Mouse (Mus musculus): Measurements from ENCODE around the gene Zfp558. TPM values are rescaled to one million over a fixed set of nuclear protein-coding genes. Genes with fewer than 3 reads are reported as not detected.
"Not testable (repeated sequence)": the region's sequence is repeated elsewhere in the genome, so short reads cannot be mapped to it uniquely, and the experiment has no call there.

Gene Zfp558
- polyA plus RNA-seq (2016; fragmentation: Nextera tagmentation; extraction: Ambion mirVana), result 0.97 and 1.8 TPM in 2 replicates

GRCm38 (mm10) chr9:18478168-18478567, at the start of gene Zfp558, which contains the start of gene Mbd3l1:
Gene Zfp558, minus strand, starts transcription at chr9:18478268.
Gene Mbd3l1, plus strand, starts transcription at chr9:18478359.
- no peak within 1 kb of the TSS for H3K4me2 ChIP-seq
- H3K27me3 ChIP-seq (replicated peaks), result no peaks in the 10 kb centered on the region
- no peak for ATAC-seq
- no peak within 1 kb of the TSS for H3K9ac ChIP-seq
- H3K36me3 ChIP-seq, result no peaks in the 10 kb centered on the region
- no peak within 1 kb of the TSS for H3K4me3 ChIP-seq
- H3K4me1 ChIP-seq, result peaks cover 2% of the 10 kb centered on the region; the same call in 1 of the 2 replicates
- H3K27ac ChIP-seq, result no peak within 1 kb of the TSS
- no peaks in the 10 kb centered on the region for H3K9me3 ChIP-seq (replicated peaks)
- 64% methylated on average over 3 of the region's 3 CpGs for WGBS (ENCODE audit: insufficient replicate concordance)

- WGBS (ENCODE audit: insufficient replicate concordance), result 33% methylated on average over 2 of the region's 2 CpGs
- H3K36me3 ChIP-seq, result no peaks in the 10 kb centered on the region
- no peak overlapping the region for H3K4me2 ChIP-seq
Measured at GRCm38 (mm10) chr9:18508098-18508497, 30.0 kb upstream of the Zfp558 start.

DNA sequence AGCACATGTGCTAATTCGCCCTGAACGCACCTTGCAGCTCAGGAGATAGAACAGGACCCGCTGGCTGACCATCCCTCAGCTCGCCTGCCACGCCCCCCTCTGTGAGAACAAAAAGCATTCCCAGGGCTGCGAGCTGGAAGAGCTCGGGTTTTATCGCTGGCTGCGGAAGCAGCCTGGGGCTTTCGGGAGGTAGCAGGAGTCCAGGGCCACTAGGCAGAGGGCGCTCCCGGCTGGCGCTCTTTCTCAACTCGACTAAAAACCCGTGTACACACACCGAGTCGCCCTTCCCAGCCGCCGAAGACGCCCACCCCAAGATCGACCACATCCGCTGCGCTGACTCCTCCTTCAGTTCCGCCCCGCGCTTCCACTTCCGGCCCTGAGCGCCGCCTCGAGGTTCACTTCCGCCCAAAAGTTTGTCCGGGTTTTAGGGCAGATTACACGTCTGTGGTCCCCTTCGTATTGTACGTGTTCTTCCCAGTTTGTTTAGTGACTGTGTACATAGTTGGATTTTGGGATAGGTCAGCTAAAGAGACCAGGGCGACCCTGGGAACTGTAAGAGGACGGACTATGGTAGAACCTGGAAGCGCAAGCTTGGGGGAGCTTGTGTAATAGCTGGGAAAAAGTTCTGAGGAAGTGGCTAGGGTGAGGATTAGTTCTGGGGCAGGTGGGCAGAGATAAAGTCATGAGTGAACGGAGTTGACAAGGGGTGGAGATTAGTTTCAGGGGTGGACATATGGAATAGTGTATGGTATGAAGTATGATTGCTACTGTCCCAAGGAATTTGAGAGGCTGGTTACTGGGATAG, 4.5 kb downstream of the Zfp558 start:
- Histone ChIP-seq H3K27ac (peak overlapping the region; percentile 58), H3K4me1 (peaks cover 8% of the 10 kb centered on the region; the same call in 1 of the 2 replicates), H3K4me2 (peak overlapping the region; percentile 75), H3K4me3 (peak overlapping the region; percentile 60), H3K36me3 (no peaks in the 10 kb centered on the region), H3K27me3 (replicated peaks) (no peaks in the 10 kb centered on the region), H3K9me3 (replicated peaks) (no peaks in the 10 kb centered on the region), H3K9ac (peak overlapping the region; percentile 52)
- WGBS (ENCODE audit: insufficient replicate concordance), result 3% methylated on average over 39 of the region's 39 CpGs
- peak; percentile 92 for ATAC-seq

More at GRCm38 (mm10) chr9:18508098-18508497, 30.0 kb upstream of the Zfp558 start:
- Histone ChIP-seq H3K9me3 (replicated peaks) (no peaks in the 10 kb centered on the region), H3K9ac (no peak overlapping the region), H3K4me3 (no peak overlapping the region), H3K4me1 (no peaks in the 10 kb centered on the region), H3K27ac (no peak overlapping the region), H3K27me3 (replicated peaks) (no peaks in the 10 kb centered on the region)
- no peak for ATAC-seq

- H3K4me2 ChIP-seq, result no peak overlapping the region
- WGBS (ENCODE audit: insufficient replicate concordance), result 64% methylated on average over 3 of the region's 3 CpGs
- H3K4me1 ChIP-seq, result peaks cover 4% of the 10 kb centered on the region; the same call in 1 of the 2 replicates
- no peak for ATAC-seq
- no peaks in the 10 kb centered on the region for H3K27me3 ChIP-seq (replicated peaks)
- no peak overlapping the region for H3K9ac ChIP-seq
- no peak overlapping the region for H3K27ac ChIP-seq
- no peaks in the 10 kb centered on the region for H3K9me3 ChIP-seq (replicated peaks)
- H3K36me3 ChIP-seq, result 0 out of 2 replicates have a peak, but pooled peaks cover 3% of the 10 kb centered on the region
- no peak overlapping the region for H3K4me3 ChIP-seq
Measured at GRCm38 (mm10) chr9:18468005-18468404, 10.1 kb downstream of the Zfp558 start.

DNA sequence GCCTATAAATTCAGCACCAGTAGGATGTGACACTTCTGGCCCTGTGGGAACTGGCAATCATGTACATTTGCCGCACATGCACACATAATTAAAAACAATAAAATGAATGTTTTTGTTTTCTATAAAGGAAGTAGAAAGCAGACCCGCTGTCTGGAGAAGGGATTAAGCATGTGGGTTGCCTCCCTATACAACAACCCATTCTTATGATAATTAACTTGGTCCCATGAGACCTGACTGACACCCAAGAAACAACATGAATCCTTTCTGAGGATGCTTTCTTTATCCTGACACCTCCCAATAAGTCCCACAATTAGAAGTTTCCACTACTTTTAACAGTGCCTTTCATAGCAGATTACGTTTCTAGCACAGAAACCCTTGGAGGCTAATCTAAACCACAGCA, 10.7 kb downstream of the Zfp558 start:
- Histone ChIP-seq H3K9me3 (replicated peaks) (no peaks in the 10 kb centered on the region), H3K4me1 (no peaks in the 10 kb centered on the region), H3K27ac (no peak overlapping the region), H3K4me3 (no peak overlapping the region), H3K9ac (no peak overlapping the region), H3K27me3 (replicated peaks) (no peaks in the 10 kb centered on the region), H3K4me2 (no peak overlapping the region), H3K36me3 (0 out of 2 replicates have a peak, but pooled peaks cover 3% of the 10 kb centered on the region)
- WGBS (ENCODE audit: insufficient replicate concordance), result 57% methylated on average over 3 of the region's 3 CpGs
- ATAC-seq, result no peak

DNA sequence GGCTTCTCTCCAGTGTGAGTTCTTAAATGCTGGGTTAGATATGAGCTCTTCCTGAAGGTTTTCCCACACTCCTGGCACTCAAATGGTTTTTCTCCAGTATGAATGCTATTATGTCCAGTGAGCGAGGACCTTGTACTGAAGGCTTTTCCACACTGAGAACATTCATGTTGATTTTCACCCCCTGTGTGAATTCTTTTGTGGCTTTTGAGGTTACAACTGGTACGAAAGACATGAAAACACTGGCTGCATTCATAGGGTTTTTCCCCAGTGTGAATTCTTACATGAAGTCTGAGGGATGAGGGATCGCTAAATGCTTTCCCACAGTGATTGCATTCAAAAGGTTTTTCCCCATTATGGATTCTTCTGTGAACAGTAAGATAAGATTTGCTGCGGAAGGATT, 21.5 kb downstream of the Zfp558 start:
- H3K4me3 ChIP-seq, result no peak overlapping the region
- 74% methylated on average over 4 of the region's 4 CpGs for WGBS (ENCODE audit: insufficient replicate concordance)
- no peak for ATAC-seq
- H3K36me3 ChIP-seq, result peaks cover 7% of the 10 kb centered on the region
- H3K4me1 ChIP-seq, result no peaks in the 10 kb centered on the region
- H3K27me3 ChIP-seq (replicated peaks), result no peaks in the 10 kb centered on the region
- H3K4me2 ChIP-seq, result no peak overlapping the region
- H3K9me3 ChIP-seq (replicated peaks), result no peaks in the 10 kb centered on the region
- H3K27ac ChIP-seq, result no peak overlapping the region
- no peak overlapping the region for H3K9ac ChIP-seq

DNA sequence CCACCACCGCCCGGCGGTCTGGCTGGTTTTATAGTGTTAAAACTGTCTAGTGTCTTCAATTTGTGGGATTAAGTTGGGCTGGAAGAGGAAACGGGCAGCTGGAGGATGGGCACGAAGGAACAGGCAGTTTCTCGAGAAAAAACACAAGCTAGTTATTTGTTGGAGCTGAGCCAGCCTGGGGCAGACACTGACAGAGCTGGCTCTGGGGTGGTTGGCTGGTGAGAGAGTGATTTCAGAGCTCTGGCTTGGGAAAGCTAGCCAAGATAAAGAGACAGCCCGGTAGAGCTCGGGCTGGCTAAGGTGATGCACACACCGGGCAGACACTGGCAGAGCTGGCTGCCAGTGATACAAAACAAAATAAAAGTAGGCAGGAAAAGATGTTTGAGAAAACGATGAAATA, 46.4 kb downstream of the Zfp558 start:
- 68% methylated on average over 10 of the region's 10 CpGs for WGBS (ENCODE audit: insufficient replicate concordance)
- Histone ChIP-seq H3K27ac (no peak overlapping the region), H3K4me2 (no peak overlapping the region), H3K9me3 (replicated peaks) (no peaks in the 10 kb centered on the region), H3K4me1 (no peaks in the 10 kb centered on the region), H3K36me3 (no peaks in the 10 kb centered on the region), H3K4me3 (no peak overlapping the region), H3K27me3 (replicated peaks) (no peaks in the 10 kb centered on the region), H3K9ac (no peak overlapping the region)
- ATAC-seq, result no peak

- Histone ChIP-seq H3K36me3 (no peaks in the 10 kb centered on the region), H3K9me3 (replicated peaks) (no peaks in the 10 kb centered on the region), H3K27ac (no peak within 1 kb of the TSS), H3K27me3 (replicated peaks) (no peaks in the 10 kb centered on the region), H3K9ac (no peak within 1 kb of the TSS), H3K4me3 (no peak within 1 kb of the TSS), H3K4me1 (no peaks in the 10 kb centered on the region), H3K4me2 (no peak within 1 kb of the TSS)
- no peak for ATAC-seq
Measured at GRCm38 (mm10) chr9:18430354-18430753, 47.7 kb downstream of the Zfp558 start, which contains the start of gene Mbd3l2. Gene Mbd3l2, plus strand, starts transcription at chr9:18430654.

- 60% methylated on average over 4 of the region's 4 CpGs for WGBS (ENCODE audit: insufficient replicate concordance)
- not testable (repeated sequence) for ATAC-seq; H3K4me2 ChIP-seq; H3K9me3 ChIP-seq (replicated peaks); H3K27ac ChIP-seq; H3K9ac ChIP-seq; H3K4me1 ChIP-seq; H3K27me3 ChIP-seq (replicated peaks); H3K4me3 ChIP-seq; H3K36me3 ChIP-seq
Measured at GRCm38 (mm10) chr9:18412371-18412770, 65.7 kb downstream of the Zfp558 start.

Small RNAs within 50 kb of the gene (microRNA-seq; reads per million reads assigned to microRNA genes)
- not detected for gene Gm22854

Other genes starting within 250 kb of the Zfp558 start
- 71.5 and 74.8 TPM in 2 replicates for gene Chordc1, start 186.1 kb downstream of the Zfp558 start, polyA plus RNA-seq (2016; fragmentation: Nextera tagmentation; extraction: Ambion mirVana)
- 0.50 and 0.78 TPM in 2 replicates for gene Naalad2, start 75.3 kb downstream of the Zfp558 start, polyA plus RNA-seq (2016; fragmentation: Nextera tagmentation; extraction: Ambion mirVana)
- gene Ubtfl1, start 73.8 kb downstream of the Zfp558 start, polyA plus RNA-seq (2016; fragmentation: Nextera tagmentation; extraction: Ambion mirVana), result not detected in 2 replicates
- gene Mbd3l2, start 47.6 kb downstream of the Zfp558 start, polyA plus RNA-seq (2016; fragmentation: Nextera tagmentation; extraction: Ambion mirVana), result not detected in 2 replicates
- gene Mbd3l1, start 91 bp upstream of the Zfp558 start, polyA plus RNA-seq (2016; fragmentation: Nextera tagmentation; extraction: Ambion mirVana), result not detected in 2 replicates
- gene Muc16, start 196.3 kb upstream of the Zfp558 start, polyA plus RNA-seq (2016; fragmentation: Nextera tagmentation; extraction: Ambion mirVana), result 0.37 and 0.39 TPM in 2 replicates

Data from liver, embryonic 12.5 days (tissue).